Comparison of ENCODE assay signal across 24 mouse cellular contexts in genomic region chr9:45337406-45337805, GRCm38 (mm10). TPM values are rescaled to one million over a fixed set of nuclear protein-coding genes. Genes with fewer than 3 reads are reported as not detected.
DNase-seq lines count a peak whose midpoint lies in the region.
"Had no signal": no experiment of that assay in that cellular context is flagged by ENCODE, and none has a peak within 500 bp of the region (broad histone marks: within the 10 kb centered on the region; RNA-seq: fewer than 3 reads in every experiment).

No protein-coding gene starts in this region.

- peak; percentile 29 for DNase-seq in adrenal gland, adult 2 months
- no peak for DNase-seq in adrenal gland, postnatal 14 days
- DNase-seq in urinary bladder, postnatal 14 days (ENCODE audit: low spot score), result peak; percentile 73
- no peak for DNase-seq in urinary bladder, postnatal 10 days (ENCODE audit: low spot score)
- DNase-seq in urinary bladder, postnatal 36 days (ENCODE audit: low spot score in 2 of 2), result peak; percentile 63 to 65
- no peak for DNase-seq in urinary bladder, adult 2 months (ENCODE audit: low spot score)
- no peak for DNase-seq in thymus, adult 18-20 months
- DNase-seq: adrenal gland, postnatal 25 days; B cell, adult 2 months; cerebellum, adult 11 months; cerebellum, adult 18-20 months; cerebellum, adult 8-10 months; cerebellum, adult 9-11 months; cerebellum, postnatal 14 days; cerebellum, postnatal 36 days; embryo, embryonic 11 days had no signal

RNA-seq across cellular contexts. Expression of gene Tmprss13, which starts 18.5 kb away (rescaled TPM):
- under 1 TPM; 0.26 to 0.73 TPM for total RNA-seq in adrenal gland, adult 2 months (2021)
- 0.15 and 0.31 TPM in 2 replicates for polyA plus RNA-seq in adrenal gland, adult 2 months (2012; rRNA removed)
- total RNA-seq in adrenal gland, postnatal 14 days (2021), result 0.15 TPM in 1 of 2 replicates, not detected in the other
- 35.2 and 36.0 TPM in 2 replicates for polyA plus RNA-seq in urinary bladder, adult 2 months (2012; rRNA removed)
- total RNA-seq: CH12.LX; common myeloid progenitor, adult 5-6 weeks had no signal
- polyA plus RNA-seq: erythroblast, embryonic 14.5 days; forebrain, embryonic 10.5 days; forebrain, embryonic 16.5 days; G1E; Patski had no signal

RNA-seq across cellular contexts. Expression of gene Fxyd6, which starts 32.6 kb away (rescaled TPM):
- total RNA-seq in adrenal gland, adult 2 months (2021), result 100 to 1,000 TPM; 201 to 299 TPM
- 191 and 211 TPM in 2 replicates for polyA plus RNA-seq in adrenal gland, adult 2 months (2012; rRNA removed)
- 110 and 140 TPM in 2 replicates for total RNA-seq in adrenal gland, postnatal 14 days (2021)
- 36.8 and 40.3 TPM in 2 replicates for polyA plus RNA-seq in urinary bladder, adult 2 months (2012; rRNA removed)
- total RNA-seq: common myeloid progenitor, adult 5-6 weeks had no signal
- polyA plus RNA-seq: CD4-positive, CD25-positive, alpha-beta regulatory T cell, adult 4 months; erythroblast, embryonic 14.5 days; G1E had no signal

Comparison
In these comparisons a context has a peak if more than half of its experiments do, and no peak if none do; other contexts are left out.
1. DNase-seq: peak in adrenal gland, adult 2 months (single experiment), urinary bladder, postnatal 14 days (single experiment) and urinary bladder, postnatal 36 days (2 of 2); none in adrenal gland, postnatal 14 days (single experiment), urinary bladder, postnatal 10 days (single experiment), urinary bladder, adult 2 months (single experiment) and thymus, adult 18-20 months (0 of 2).